Mouse (Mus musculus): ENCODE measurements around the gene Ifit3. TPM values are rescaled to one million over a fixed set of nuclear protein-coding genes. Genes with fewer than 3 reads are reported as not detected.

The Ifit3 gene
- polyA plus RNA-seq (2012; ENCODE audit: low replicate concordance) = 0.26 and 0.62 TPM in 2 replicates

GRCm38 (mm10) chr19:34583126-34583766 lies at the start of gene Ifit3:
TSS of gene Ifit3 (plus strand) at chr19:34583531.

GRCm38 (mm10) chr19:34550534-34551223 lies 32.7 kb upstream of the Ifit3 start, which contains the start of gene Ifit2:
TSS of gene Ifit2 (plus strand) at chr19:34550694.

GRCm38 (mm10) chr19:34601888-34602287 lies 18.6 kb downstream of the Ifit3 start, which contains the start of gene Ifit1bl1:
TSS of gene Ifit1bl1 (minus strand) at chr19:34601956.

GRCm38 (mm10) chr19:34607237-34608051 lies 24.1 kb downstream of the Ifit3 start, which contains the start of gene Ifit3b:
TSS of gene Ifit3b (plus strand) at chr19:34607970.

Other genes with a start within 250 kb of the Ifit3 start
- 0.67 TPM in 1 of 2 replicates, not detected in the other for gene Ch25h, start 108.4 kb upstream of the Ifit3 start, polyA plus RNA-seq (2012; ENCODE audit: low replicate concordance)
- gene Lipa, start 56.1 kb upstream of the Ifit3 start, polyA plus RNA-seq (2012; ENCODE audit: low replicate concordance) = 0.57 and 2.6 TPM in 2 replicates
- gene Ifit2, start 32.8 kb upstream of the Ifit3 start, polyA plus RNA-seq (2012; ENCODE audit: low replicate concordance) = 0.06 and 0.26 TPM in 2 replicates
- 0.31 TPM in 1 of 2 replicates, not detected in the other for gene Ifit1bl1, start 18.4 kb downstream of the Ifit3 start, polyA plus RNA-seq (2012; ENCODE audit: low replicate concordance)
- 0.71 TPM in 1 of 2 replicates, not detected in the other for gene Ifit3b, start 24.4 kb downstream of the Ifit3 start, polyA plus RNA-seq (2012; ENCODE audit: low replicate concordance)
- 0.16 TPM in 1 of 2 replicates, not detected in the other for gene Ifit1bl2, start 57.2 kb downstream of the Ifit3 start, polyA plus RNA-seq (2012; ENCODE audit: low replicate concordance)
- 0.15 and 0.25 TPM in 2 replicates for gene Ifit1, start 57.3 kb downstream of the Ifit3 start, polyA plus RNA-seq (2012; ENCODE audit: low replicate concordance)
- 0.05 TPM in 1 of 2 replicates, not detected in the other for gene Slc16a12, start 163.8 kb downstream of the Ifit3 start, polyA plus RNA-seq (2012; ENCODE audit: low replicate concordance)